Mouse (Mus musculus) c-Kit-positive CD71-negative TER-119-negative erythroid progenitor cells, embryonic 14.5 days (primary cell): ENCODE measurements around the gene Dnm2.
"Not testable (repeated sequence)": the region's sequence is repeated elsewhere in the genome, so short reads cannot be mapped to it uniquely, and the experiment has no call there.

ENCODE experiments used
- DNase-seq: peaks from one replicate; pipeline ENCODE4 v3.0.0-alpha.2; 2013; ENCODE audit warnings: low read depth

Gene Dnm2

DNA sequence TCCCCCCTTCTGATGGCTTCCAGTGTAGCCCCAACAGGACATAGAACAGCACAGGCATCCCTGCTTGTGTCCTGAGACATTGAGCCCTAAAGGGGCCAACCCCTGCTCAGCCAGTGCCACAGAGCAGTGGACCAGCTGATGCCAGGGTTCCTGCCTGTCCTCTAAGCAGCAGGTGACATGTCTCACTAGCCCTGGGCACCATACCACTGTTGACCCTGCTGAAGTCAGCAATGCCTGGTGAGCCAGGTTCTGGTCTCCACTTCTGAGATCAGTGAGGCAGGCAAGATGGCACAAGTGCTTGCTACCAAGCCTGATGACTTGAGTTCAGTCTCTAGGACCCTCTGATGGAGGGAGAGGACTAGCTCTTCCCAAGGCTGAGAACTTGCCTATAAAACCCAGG lies 81.1 kb downstream of the Dnm2 start:
- DNase-seq, result no peak

DNA sequence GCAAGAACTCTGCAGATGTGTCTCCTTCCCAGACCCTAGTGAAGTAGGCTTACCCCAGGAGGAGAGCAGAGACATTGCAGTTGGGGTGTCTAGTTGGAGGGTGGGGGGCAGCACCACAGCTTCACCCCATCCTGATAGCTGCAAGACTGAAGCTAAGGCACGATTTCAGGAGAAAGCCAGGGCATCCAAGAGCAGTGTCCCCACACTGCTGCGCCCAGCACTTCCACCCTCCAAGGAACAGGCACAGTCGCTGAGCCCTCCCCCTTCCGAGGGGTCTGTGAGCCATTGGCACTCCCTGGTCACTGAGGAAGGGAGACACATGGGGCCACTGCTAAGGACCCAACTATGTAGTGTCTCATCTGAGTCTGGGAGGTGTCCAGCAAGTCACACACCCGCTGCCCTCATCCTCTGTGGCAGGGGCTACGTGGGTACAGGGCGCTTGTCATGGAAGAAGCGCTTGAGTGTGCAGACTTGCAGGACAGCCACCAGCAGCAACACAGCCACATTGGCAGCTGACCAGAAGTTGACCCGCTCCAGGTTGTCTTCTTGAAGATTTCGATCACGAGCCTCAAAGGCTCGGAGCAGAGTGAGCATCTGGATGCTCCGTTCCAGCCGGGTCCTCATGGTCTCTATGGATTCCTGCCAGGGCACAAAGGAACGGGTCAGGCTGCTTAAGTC lies 83.2 kb downstream of the Dnm2 start:
- no peak for DNase-seq

DNA sequence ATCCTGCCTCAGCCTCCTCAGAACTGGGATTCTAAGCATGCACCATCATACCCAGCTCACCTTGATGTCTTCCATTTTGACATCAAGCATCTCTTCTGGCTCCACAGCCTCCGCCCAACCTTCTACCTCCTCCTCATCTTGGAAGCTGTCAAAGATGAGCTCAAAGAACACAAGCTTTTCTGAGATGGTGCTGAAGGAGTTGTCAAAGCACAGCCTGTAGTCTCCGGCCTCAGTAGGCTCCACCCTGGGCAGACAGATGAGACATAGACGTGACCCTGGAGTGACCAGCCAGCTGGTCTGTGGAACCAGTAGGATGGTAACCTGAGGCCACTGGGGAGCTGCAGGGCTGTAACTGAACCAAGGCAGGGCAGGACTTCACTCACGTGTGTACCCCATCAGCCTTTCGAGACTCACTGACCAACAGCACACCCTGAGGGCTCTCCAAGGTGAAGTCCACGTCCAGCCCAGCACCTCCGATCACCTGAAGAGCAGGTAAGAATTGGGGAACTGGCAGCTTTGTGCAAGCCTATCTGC lies 84.2 kb downstream of the Dnm2 start:
- no peak for DNase-seq

DNA sequence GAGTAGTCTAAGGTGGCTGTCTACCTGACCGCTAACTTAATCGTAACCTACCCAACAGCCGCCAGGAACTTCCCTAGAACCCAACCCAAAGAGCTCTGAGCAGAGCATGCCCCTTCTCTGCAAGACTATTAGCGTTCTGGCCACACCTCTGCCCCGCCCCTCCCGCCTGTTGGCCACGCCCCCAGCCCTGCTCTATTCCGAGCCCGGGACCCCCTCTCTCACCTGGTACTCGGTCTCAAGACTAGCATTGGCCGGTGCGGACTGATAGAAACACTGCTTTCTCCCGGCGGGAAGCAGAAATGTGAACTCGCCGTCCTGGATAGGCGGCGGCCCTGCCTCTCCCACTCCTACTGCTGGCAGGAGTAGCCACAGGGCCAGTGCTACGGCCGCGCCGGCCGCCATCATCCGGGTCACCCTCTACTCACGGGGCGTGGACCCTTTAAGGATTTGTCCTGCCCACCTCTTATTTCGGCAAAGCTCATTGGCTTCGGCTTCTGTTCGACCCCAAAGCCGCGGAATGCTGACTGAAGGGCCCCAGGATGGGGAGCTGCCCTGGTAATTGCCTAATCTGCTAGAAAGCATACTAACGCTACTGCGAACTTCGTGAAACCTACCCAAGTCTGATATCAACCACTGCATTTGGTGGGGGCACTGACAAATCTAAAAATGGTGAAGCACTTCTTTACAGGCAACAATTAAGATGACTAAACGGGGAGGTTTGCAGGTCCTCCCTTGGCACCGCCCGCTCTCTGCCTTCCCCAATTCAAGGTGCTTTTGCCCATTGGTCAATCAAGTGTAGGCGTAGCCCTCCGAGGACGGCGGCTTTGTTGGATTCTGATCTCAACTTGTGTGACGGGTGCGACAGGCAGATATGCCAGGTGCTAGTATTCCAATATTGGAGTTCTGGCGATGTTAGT lies 85.3 kb downstream of the Dnm2 start, which contains the start of gene Tmed1:
Gene Tmed1, minus strand, starts transcription at position 481 of the 917 bp plus-strand sequence.
- DNase-seq, result peak; percentile 92

DNA sequence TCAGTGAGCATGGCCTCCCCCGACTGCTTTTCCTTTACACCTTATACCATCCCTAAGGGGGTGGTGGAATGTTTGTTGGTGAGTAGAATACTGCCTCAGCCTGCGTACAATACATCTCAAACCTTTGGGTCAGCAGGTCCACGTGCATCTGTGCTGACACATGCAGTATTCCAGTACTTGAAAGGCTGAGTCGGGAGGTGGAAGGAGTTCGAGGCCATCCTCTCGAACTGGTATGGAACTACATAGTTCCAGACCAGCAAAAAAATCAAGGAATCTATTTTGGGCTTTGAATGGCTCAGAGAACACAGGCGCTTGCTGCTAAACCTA lies 85.9 kb downstream of the Dnm2 start:
- DNase-seq, result no peak

DNA sequence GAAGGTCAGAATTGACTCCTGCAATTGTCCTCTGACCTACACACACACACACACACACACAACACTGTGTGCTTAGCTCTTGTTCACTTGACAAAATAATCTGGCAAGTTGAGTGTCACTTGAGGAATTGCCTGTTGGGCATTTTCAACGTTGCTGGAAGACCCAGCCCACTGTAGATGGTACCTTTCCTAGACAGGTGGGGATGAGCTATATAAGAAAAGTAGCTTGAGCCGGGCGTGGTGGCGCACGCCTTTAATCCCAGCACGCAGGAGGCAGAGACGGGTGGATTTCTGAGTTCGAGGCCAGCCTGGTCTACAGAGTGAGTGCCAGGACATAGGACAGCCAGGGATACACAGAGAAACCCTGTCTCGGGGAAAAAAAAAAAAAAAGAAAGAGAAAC lies 86.3 kb downstream of the Dnm2 start:
- DNase-seq, result no peak

DNA sequence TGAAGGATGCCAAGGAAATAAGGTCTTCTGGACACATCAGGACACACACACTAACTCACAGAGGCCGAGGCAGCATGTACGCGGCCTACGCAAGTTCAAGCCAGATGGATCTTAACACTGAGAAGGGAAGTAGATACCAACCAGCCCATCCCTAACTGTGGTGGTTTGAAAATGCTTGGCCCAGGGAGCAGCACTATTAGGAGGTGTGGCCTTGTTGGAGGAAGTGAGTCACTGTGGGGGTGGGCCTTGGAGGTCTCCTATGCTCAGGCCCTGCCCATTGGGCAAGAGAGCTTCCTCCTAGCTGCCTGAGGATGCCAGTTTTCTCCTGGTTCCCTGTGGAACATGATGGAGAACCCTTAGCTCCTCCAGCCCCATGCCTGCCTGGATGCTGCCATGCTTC lies 88.8 kb downstream of the Dnm2 start:
- DNase-seq, result no peak

DNA sequence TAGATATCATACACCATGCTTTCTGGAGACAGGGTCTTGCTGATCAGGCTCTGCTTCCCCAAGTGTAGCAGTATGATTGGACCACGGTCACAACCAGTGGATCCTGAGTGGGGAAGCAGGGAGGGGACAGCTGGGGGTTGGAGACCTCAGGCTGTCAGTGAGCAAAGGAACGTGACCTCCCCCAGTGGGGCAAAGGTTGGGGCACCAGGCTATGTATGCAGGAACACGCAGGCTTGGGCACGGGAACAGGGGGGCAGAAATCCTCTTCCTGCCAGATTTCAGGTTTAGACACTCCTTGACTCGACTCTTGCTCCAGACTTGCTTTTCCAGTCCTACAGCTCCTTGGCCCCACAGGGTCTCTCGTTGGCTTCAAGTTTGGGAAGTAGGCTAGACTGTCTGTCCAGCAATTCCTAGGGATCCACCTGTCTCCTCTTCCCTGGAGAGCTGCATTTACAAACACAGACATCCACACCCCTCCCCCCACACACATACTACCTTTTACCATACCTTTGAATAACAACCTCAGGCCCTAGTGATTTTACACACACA lies 93.3 kb downstream of the Dnm2 start:
- DNase-seq, result no peak

DNA sequence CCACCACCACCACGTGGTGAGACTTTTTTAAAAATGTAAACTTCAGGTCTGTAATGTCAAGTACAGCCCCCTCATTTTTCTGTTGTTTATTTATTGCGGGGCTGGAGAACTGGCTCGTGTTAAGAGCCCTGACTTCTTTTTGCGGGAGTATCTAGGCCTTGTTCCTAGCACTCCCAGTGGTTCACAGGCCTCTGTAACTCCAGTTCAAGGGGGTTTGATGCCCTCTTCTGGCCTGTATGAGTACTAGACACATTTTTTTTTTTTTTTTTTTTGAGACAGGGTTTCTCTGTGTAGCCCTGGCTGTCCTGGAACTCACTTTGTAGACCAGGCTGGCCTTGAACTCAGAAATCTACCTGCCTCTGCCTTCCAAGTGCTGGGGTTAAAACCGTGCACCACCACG lies 94.0 kb downstream of the Dnm2 start:
- not testable (repeated sequence) for DNase-seq

DNA sequence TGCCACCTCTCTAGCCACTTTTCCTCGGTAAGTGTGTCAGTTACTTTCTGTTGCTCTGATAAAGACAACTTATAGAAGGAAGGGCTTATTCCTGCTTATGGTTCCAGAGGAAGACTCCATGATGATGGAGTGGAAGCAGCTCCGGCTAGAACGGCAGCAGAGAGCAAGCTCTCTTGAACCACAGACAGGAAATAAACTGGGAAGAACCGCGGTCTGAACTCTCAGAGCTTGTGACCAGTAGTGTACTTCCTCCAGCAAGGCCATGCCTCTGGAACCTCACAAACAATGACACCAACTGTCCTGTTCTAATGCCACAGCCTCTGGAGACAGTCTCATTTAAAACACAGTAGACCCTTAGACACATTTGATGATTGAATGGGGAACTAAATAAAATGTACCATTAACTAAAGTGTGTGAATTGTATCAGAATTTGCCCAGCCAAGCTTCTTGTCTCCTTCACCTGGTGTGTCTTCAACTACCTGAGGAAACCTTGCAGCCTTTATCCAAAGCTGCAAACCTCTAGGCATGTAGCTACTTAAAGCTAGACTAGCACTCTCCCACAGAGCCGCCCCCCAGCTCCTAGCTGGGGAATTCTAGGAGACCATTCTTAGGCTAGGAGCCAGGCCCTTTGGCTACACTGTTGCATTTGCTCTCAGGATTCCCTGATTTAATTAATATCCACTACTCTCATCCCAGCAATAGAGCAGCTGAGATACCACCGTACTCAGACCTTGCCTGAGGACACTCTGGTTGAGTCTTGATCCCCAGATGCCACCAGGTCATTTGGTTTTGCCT lies 100.6 kb downstream of the Dnm2 start:
- no peak for DNase-seq

DNA sequence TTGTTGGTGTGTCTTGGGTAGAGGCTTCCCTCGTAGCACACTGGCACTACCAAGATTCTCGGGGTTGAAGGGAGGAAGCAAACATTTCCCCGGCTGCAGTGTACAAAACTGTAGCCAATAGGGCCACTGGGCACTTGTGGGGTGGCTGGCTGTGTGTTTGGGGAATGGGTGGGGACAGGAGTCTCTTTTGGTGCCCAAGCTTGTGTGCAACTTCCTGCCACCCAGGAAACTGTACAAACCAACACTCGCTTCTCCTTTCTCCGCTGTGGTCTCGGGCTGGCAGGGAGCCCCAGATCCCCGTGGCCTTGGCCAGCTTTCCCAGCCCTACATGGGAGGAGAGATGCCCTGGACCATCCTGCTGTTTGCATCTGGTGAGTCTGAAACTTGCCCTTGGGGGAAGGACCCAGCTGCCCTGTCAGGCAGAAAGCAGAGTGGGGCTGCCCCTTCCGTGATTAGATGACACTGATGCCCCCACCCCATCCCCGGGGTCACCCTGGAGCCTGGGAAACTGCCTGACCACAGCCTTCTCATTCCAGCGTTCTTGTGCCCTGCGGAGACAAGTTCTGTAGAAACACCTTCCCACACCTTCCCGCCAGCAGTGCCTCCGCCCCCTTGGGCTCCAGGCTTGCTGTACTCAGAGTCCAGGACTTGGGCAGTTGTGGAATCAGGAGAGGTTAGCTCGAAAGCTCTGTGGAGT lies 101.4 kb downstream of the Dnm2 start, which contains the start of gene AB124611:
Gene AB124611, plus strand, starts transcription at position 240 of the 697 bp plus-strand sequence.
- no peak for DNase-seq

DNA sequence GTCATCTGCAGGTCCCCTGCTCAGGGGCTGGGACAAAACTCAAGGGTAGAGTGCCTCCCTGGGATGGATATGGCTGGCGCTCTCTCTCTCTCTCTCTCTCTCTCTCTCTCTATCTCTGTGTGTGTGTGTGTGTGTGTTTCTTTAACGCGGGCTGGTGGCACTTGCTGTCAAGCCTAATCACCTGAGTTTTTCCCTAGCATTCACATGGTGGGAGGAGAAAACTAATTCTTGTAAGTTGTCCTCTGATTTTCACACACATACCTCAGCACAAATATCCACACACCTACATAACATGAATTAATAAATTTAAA lies 101.9 kb downstream of the Dnm2 start:
- no peak for DNase-seq

DNA sequence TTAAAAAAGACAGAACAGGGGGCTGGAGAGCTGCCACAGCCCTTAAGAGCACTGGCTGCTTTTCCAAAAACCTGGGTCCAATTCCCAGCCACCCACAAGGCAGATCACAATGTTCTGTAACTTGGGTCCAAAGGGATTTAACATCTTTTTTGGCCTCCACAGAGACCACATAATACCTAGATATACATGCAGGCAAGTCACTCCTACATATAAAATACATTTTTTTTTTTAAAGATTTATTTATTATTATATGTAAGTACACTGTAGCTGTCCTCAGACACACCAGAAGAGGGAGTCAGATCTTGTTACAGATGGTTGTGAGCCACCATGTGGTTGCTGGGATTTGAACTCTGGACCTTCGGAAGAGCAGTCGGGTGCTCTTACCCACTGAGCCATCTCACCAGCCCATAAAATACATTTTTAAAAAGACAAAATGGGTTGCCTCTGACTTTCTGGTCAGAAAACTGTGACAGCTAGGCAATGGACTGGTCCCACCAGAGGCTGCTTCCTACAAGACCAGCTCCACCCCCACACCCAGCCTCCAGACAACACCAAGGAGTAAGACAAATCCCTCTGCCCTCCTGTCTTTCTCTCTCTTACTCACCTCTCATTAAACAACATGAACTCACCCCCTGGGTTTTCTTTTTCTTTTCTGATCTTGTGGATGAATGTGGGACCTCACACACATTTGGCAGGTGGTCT lies 102.5 kb downstream of the Dnm2 start:
- no peak for DNase-seq

DNA sequence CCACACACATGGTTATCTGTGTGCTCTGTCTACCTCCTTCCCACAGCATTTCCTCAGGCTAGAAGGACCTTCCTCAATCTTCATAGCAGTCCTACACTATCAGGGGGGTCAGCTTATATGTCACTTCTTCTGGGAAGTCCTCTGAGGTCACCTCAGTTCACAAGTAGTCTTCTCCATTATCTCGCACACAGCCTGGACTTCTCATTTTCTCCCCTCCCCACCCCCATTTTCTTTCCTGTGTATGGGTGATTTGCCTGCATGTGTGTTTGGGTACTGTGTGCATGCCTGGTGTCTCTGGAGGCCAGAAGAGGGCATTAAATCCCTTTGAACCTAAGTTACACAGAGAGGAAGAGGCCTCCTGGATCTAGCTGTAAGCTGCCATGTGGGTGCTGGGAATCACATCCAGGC lies 103.2 kb downstream of the Dnm2 start:
- DNase-seq, result no peak

DNA sequence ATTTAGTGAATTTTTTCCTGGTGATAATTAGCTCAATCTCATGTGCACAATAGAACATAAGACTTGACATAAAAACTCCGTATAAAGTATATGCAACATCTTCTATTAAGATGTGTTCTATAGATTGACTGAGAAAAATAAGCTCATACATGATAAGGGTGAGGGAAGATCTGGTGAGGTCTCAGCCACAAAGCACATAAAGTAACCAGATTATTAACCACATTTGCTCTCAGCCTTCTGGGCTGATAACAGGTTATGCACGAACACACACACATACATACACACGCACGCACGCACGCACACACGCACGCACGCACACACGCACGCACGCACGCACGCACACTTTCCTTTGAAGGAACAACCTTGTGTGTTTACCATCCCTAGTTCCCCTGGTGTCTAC lies 111.8 kb downstream of the Dnm2 start:
- no peak for DNase-seq

DNA sequence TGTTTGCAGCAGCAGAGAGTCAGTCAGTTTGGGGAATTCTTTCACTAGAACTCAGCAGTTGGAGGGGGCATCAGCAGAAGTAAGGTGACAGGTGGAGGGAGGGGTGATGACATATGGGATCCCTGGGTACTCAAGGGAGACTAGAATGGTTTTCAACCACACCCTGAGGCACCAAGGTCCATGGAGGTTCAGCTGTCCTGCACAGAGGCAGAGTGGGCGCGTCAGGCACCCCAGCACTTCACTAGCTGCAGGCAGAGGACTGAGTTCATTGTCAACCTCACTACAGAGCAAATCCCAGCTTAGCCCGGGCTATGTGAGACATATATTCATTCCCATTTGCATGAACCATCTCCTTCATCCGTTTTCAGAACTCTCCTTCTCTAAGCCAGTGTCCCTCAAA lies 112.3 kb downstream of the Dnm2 start:
- DNase-seq, result no peak

DNA sequence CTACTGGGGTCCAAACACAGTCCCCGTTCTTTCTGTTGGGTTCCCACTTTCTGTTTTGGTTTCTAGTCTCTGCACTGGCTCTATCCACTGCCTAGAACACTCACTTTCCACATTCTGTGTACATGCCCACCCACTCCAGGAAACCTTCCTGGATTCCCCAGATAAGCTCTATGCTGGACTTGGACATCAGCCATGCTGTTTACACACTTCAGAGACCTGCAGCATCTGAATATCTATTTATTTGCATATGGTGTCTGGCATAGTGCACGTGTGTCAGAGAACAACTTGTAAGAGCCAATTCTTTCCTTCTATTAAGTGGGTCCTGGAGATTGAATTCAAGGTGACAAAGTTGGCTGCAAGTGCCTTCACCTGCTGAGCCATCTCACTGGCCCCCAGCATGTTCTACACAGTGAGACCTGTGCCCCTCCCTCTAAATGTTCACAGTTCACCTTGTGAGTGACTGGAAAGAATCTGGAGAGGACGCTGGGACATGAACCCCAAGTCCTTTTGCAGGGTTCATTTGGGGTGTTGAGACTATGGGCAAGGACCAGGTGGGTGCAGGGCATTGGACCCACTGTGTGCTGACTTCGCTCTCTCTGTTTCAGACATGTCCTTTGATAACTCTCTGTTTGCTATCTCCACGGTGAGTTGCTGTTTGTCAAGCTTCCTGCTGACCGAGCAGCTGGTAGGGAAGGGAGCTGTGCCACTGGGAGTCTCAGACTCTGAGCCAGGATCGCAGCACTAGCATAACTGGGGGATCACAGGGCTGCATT lies 115.5 kb downstream of the Dnm2 start:
- DNase-seq, result no peak

DNA sequence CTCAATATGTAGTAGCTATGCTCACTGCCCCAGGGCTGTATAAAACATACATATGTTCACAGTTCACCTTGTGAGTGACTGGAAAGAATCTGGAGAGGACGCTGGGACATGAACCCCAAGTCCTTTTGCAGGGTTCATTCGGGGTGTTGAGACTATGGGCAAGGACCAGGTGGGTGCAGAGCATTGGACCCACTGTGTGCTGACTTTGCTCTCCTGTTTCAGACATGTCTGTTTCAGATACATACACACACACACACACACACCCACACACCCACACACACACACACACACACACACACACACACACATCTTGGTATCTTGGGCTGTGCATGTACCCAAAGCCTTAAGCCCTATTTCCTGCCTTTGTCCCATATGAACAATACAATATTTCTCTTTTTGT lies 117.3 kb downstream of the Dnm2 start:
- not testable (repeated sequence) for DNase-seq

DNA sequence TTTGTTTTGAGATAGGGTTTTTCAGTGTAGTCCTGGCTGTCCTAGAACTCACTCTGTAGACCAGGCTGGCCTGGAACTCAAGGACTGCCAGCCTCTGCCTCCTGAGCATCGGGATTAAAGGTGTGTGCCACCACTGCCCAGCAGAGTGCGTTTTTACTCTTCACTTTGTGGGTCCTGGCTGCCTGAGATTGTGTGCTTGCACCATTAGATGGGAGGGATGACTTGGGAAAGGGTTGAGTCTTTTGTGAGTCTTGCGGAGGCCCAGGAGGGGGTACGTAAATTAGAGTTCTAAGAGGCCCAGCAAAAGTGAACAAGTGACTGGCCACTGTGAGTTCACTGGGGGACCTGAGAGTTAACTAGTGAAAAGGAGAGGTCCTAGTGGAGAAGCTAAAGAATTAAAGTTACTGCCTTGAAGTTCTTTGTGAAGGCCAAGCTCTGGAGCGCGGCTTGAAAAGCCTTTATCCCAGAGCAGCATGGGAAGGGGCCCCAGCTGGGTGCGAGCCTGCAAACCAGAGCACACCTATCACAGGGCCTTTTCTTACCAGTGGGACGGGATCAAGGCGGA lies 120.7 kb downstream of the Dnm2 start:
- DNase-seq, result no peak
